Mouse (Mus musculus) small intestine, adult 2 months (tissue): Measurements from ENCODE around the gene Unc13b.

ENCODE experiments used
- CTCF ChIP-seq: fragments of 200-500 bp; IDR thresholded peaks from 2 replicates; pipeline ENCODE4 v1.5.1; 2012; ENCODE audit warnings: low read depth, mild to moderate bottlenecking, control low read depth, inconsistent platforms, low read length, moderate library complexity, mixed read lengths; ENCODE audit not compliant: insufficient replicate concordance, insufficient read length; ENCODE audit errors: extremely low read depth
- POLR2A ChIP-seq: fragments of 200-500 bp; IDR thresholded peaks from 2 replicates; pipeline ENCODE4 v1.6.1; 2012; ENCODE audit warnings: low read depth, mild to moderate bottlenecking, control low read depth, inconsistent platforms, low read length, moderate library complexity

DNA sequence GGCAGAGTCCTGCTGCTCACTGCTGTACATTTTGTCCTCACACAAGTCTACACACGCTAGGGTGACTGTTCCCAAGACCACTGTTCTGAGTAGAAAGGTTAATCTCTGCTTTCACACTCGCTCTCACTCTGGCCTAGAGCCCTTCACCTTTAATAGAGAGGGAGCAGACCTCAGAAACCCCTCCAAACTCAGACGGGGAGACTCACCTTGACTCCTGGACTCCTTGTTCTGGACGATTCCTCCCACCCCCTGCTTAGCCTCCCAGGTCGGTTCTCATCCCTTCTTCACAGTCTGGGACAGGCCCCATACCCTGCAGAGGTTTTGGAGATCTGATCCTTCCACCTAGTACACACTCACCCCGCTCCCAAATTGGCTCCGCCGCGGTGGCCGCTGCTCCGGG lies 19.1 kb upstream of the Unc13b start:
- TF ChIP-seq CTCF (no peak), POLR2A (no peak)
